Mouse (Mus musculus) gastrocnemius, postnatal 10 days (tissue): Measurements from ENCODE around the gene Olfr131. TPM values are rescaled to one million over a fixed set of nuclear protein-coding genes. Genes with fewer than 3 reads are reported as not detected.
"Not testable (repeated sequence)": the region's sequence is repeated elsewhere in the genome, so short reads cannot be mapped to it uniquely, and the experiment has no call there.

Experiments used
- DNase-seq: peaks from one replicate; pipeline ENCODE4 v3.0.0; 2021; ENCODE audit warnings: mixed read lengths
- long read RNA-seq, 2 experiments: library from polyadenylated mRNA; stranded (forward); transcript quantifications; one replicate each; pipeline ENCODE4 v2.0.0; 2021
- total RNA-seq, 2 experiments: library from RNA; stranded (reverse); gene quantifications; 2 replicates each; pipeline ENCODE4 v1.2.3; 2021

Gene Olfr131
- not detected for total RNA-seq
- long read RNA-seq, experiment 1, result 0 reads
- long read RNA-seq, experiment 2, result 0 reads

DNA sequence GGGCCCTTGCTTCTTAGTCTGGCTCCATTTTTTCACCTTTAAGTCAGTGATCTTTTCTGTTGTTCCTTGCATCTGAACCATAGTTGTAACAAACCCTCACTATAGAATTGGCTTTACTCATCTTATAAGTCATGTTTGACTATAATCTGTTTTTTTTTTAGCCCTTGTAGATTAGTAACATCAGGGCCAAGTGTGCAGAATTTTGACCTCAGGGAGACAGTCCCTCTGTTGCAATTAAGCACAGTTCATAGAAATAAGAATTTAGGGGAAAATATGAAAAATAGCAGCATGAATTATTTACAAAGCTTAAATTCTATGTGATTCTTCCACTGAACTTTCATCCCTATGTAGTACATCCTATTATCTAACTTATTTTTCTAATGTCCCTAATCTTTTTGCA, at the start of gene Olfr131:
Gene Olfr131, minus strand, starts transcription at position 101 of the 400 bp plus-strand sequence.
- DNase-seq, result no peak

DNA sequence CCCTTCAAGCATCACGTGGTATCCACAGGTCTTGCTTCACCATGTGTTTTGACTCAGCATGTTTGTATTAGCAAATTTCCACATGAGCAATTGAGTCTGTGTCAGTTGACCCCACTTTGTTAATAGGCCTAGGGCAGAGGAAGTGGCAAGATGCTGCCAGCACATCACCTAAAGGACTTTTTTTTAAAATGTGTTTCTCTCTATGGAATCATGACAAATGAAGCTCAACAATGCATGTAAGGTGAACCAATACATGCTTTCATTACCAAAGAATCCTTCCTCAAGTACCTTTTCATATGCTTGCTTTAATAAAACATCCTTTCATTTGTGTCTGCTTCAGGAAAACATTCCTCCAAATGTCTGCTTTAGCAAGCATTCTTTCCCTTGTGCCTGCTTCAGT, 45.9 kb upstream of the Olfr131 start, which contains the start of gene Olfr132:
Gene Olfr132, minus strand, starts transcription at position 101 of the 400 bp plus-strand sequence.
- DNase-seq, result no peak

DNA sequence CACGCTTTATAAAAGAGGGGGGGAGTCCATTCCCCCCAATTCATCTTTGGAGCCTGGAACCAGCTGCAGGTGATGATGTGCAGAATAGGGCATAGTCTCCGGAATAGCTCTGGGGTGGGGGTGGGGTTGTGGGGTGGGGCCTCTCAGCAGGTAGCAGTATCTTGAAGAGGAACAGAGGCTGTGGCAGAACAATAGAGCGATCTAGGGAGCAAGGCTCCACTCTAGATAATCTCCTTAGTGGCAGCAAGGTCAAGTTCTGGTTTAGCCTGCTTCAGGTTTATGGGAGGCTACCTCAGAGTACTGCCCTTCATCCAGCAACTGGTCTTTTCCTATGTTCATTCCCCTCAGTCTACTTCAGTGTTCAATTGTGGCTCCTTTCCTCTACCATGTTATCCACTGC, 36.9 kb upstream of the Olfr131 start:
- DNase-seq, result not testable (repeated sequence)

DNA sequence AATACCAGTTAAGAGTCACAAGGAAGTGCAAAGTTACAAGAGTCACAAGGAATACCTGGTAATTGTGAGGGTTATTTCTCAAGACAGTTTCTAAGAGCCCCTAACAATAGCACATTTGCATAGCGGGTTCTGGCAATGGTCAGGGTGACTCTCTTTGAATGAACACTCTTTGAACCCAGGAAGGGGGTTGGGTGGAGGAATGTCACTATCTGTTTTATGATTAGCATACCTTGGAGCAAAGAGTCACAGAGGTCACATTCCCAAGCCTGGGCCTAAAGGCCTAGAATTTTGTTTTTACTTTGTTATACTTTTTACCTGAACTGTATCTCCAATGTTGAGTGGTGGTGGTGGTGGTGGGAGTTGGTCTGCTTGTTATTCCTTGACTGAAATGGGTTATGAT, 35.7 kb upstream of the Olfr131 start:
- not testable (repeated sequence) for DNase-seq

DNA sequence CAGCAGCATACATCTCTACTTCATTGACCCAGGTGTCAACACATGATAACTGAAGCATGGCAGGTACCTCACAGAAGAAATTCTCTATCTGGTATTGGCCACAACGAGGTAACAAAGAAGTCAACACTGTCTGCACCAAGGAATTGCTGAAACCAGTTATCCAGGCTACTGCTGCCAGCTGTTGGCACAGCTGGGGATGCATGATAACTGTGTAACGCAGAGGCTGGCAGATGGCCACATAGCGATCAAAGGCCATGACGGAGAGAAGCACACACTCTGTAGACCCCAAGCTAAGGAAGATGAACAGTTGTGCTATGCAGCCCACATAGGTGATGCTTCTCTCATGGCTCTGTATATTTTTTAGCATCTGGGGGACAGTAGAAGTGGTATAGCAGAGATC, 6.1 kb downstream of the Olfr131 start:
- DNase-seq, result no peak

DNA sequence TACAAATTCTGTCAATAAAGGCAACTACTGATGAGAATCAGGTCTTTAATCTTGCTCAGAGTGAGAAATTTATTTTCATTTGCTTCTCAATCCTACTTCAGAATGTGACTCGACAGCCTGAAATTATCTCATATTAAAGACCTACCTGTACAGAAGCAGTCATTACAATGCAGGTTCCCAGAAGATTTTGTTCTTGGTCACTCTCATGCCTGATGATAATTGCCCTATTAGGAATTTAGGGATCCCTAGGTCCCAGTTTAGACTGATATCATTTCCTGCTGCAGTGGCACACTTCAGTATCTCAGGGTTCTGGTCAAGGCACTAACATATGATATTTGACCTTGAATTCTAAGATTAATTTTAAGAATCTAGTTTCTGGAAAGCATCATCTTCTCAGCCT, 24.9 kb downstream of the Olfr131 start, which contains the start of gene Olfr130:
Gene Olfr130, plus strand, starts transcription at position 301 of the 400 bp plus-strand sequence.
- DNase-seq, result no peak

DNA sequence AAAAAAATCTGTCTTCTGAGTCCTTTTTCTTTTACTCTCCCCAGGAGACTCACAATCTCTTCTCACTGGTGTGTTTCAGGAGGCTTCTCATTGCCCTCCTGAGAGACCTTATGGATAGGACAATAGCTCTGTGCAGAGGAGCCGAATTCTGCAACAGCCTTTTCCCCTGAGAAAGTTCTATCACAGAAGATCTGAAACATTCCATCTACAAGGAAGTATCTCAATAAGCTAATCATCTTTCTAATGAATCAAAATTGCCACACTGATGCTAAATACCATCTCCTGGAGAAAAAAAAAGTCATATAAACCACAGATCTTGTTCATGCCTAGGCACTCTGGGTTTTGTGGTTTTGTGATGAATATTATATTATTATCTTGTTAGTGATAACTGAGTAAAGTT, 28.5 kb downstream of the Olfr131 start, which contains the start of gene Olfr129:
Gene Olfr129, minus strand, starts transcription at position 101 of the 400 bp plus-strand sequence.
- no peak for DNase-seq

Other genes starting within 250 kb of the Olfr131 start
- not detected for gene Olfr126, start 241.2 kb downstream of the Olfr131 start, total RNA-seq
- gene Olfr127, start 188.3 kb downstream of the Olfr131 start, total RNA-seq, result not detected
- gene Olfr128, start 168.1 kb downstream of the Olfr131 start, total RNA-seq, result not detected
- not detected for gene Olfr761, start 135.6 kb downstream of the Olfr131 start, total RNA-seq
- not detected for gene Olfr129, start 28.6 kb downstream of the Olfr131 start, total RNA-seq
- not detected for gene Olfr130, start 24.8 kb downstream of the Olfr131 start, total RNA-seq
- not detected for gene Olfr132, start 45.8 kb upstream of the Olfr131 start, total RNA-seq
- not detected for gene Olfr133, start 56.6 kb upstream of the Olfr131 start, total RNA-seq
- gene Olfr134, start 82.7 kb upstream of the Olfr131 start, total RNA-seq, result not detected
- not detected for gene Olfr135, start 115.6 kb upstream of the Olfr131 start, total RNA-seq
- gene Olfr138, start 172.3 kb upstream of the Olfr131 start, total RNA-seq, result not detected
- gene Olfr137, start 218.9 kb upstream of the Olfr131 start, total RNA-seq, result not detected
- gene Olfr136, start 241.1 kb upstream of the Olfr131 start, total RNA-seq, result not detected